Mouse (Mus musculus): ENCODE data around the gene Aldh3a1. TPM values are rescaled to one million over a fixed set of nuclear protein-coding genes. Genes with fewer than 3 reads are reported as not detected.
"Not testable (repeated sequence)": the region's sequence is repeated elsewhere in the genome, so short reads cannot be mapped to it uniquely, and the experiment has no call there.

The Aldh3a1 gene
- polyA plus RNA-seq, 1 experiment = 0.69 TPM

DNA sequence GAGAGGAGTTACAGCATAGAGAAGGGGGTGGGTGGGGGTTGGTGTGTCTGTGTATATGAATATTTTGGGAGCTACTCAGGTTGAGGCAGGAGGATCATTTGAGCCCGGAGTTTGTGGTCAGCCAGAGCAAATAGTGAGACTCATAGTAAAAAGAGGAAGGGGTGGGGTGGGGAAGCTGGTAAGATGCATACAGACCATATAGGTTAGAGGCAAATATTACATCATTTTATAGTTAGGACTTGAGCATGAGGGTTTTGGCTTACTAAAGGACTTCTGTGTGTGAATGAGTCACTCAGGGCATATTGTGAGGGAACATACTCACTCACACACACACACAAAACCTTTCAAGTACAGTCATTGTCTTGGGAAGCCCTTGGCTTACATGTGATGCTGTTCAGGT lies 31.0 kb upstream of the Aldh3a1 start:
- no peaks in the 10 kb centered on the region for H3K36me3 ChIP-seq (ENCODE audit: control insufficient read depth, insufficient read depth, low read length)
- H3K4me1 ChIP-seq (ENCODE audit: control insufficient read depth, insufficient read depth, insufficient read length) = peaks cover 4% of the 10 kb centered on the region; the same call in 1 of the 2 replicates
- WGBS = 30% methylated on average over 1 of the region's 1 CpGs
- no peak overlapping the region for H3K4me3 ChIP-seq (ENCODE audit: extremely low read depth, insufficient read depth, insufficient read length)
- no peak overlapping the region for H3K27ac ChIP-seq (ENCODE audit: insufficient read depth, low read length)
- no peaks in the 10 kb centered on the region for H3K27me3 ChIP-seq (ENCODE audit: control insufficient read depth, insufficient read depth, low read length)
- no peak for TF ChIP-seq CTCF (IDR thresholded peaks at IDR 0.05; ENCODE audit: extremely low read depth, insufficient read depth, insufficient read length, insufficient replicate concordance)
- no peak for TF ChIP-seq POLR2A (IDR thresholded peaks at IDR 0.05; ENCODE audit: low read depth, low read length)
- DNase-seq (ENCODE audit: low read depth in 1 of 2, low spot score in 2 of 2) = no peak

DNA sequence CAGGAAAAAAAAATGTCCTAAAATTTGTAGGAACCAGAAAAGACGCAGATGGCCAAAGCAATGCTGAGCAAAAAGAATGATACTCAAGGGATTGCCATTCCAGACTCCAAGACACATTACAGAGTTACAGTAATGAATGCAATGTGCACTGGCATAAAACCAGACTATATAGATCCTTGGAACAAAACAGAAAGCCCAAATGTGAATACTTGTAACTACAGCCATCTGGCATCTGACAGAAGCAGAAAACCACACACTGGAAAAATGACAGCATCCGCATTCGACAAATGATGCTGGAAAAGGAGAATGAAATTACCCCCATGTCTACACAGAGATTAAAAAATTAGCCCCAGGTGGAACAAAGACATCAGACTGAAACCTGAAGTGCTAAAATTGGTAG lies 27.0 kb upstream of the Aldh3a1 start:
- H3K27ac ChIP-seq (ENCODE audit: insufficient read depth, low read length) = no peak overlapping the region
- no peaks in the 10 kb centered on the region for H3K4me1 ChIP-seq (ENCODE audit: control insufficient read depth, insufficient read depth, insufficient read length)
- no peak overlapping the region for H3K4me3 ChIP-seq (ENCODE audit: extremely low read depth, insufficient read depth, insufficient read length)
- H3K36me3 ChIP-seq (ENCODE audit: control insufficient read depth, insufficient read depth, low read length) = no peaks in the 10 kb centered on the region
- WGBS = 95% methylated on average over 3 of the region's 3 CpGs
- DNase-seq (ENCODE audit: low read depth in 1 of 2, low spot score in 2 of 2) = no peak
- TF ChIP-seq CTCF (IDR thresholded peaks at IDR 0.05; ENCODE audit: extremely low read depth, insufficient read depth, insufficient read length, insufficient replicate concordance) = no peak
- no peak for TF ChIP-seq POLR2A (IDR thresholded peaks at IDR 0.05; ENCODE audit: low read depth, low read length)
- no peaks in the 10 kb centered on the region for H3K27me3 ChIP-seq (ENCODE audit: control insufficient read depth, insufficient read depth, low read length)

DNA sequence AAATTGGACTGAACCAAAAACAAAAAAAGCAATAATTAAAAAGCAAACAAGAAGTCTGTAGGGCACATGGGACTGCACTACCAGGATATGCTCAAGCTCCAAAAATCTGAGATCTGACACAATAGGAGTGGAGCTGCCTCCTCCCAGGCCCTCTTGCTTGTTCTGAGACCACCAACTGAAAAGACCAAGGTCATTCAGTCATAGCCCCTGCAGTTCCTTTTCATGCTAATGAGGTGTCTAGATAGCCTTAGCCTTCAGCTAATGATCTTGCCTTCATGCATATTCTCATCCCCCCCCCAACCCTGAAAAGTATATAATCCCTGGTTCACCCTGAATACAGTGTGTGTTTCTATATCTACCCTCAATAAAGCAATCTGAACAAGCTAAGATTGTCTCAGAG lies 25.7 kb upstream of the Aldh3a1 start:
- no peak for TF ChIP-seq POLR2A (IDR thresholded peaks at IDR 0.05; ENCODE audit: low read depth, low read length)
- Histone ChIP-seq H3K36me3 (ENCODE audit: control insufficient read depth, insufficient read depth, low read length) (no peaks in the 10 kb centered on the region), H3K27me3 (ENCODE audit: control insufficient read depth, insufficient read depth, low read length) (no peaks in the 10 kb centered on the region), H3K4me1 (ENCODE audit: control insufficient read depth, insufficient read depth, insufficient read length) (no peaks in the 10 kb centered on the region), H3K4me3 (ENCODE audit: extremely low read depth, insufficient read depth, insufficient read length) (no peak overlapping the region), H3K27ac (ENCODE audit: insufficient read depth, low read length) (no peak overlapping the region)
- DNase-seq (ENCODE audit: low read depth in 1 of 2, low spot score in 2 of 2) = no peak

DNA sequence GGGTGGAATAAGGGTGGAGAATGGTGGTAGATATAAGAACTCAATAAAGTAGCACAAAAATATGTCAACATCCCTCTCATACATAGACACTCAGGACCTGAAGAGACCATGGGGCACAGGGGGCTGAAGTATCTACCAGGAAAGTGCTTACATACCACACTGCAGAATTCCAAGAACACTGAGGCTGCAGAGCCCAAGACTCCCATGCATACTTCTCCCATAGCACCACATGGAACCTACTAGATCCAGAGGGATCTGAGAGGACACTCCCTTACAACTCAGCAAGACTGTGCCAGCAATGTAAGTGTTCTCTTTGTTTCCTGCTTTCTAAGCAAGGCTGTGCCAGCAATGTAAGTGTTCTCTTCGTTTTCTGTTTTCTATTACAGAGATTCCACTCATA lies 23.5 kb upstream of the Aldh3a1 start:
- 74% methylated on average over 1 of the region's 1 CpGs for WGBS
- Histone ChIP-seq H3K4me1 (ENCODE audit: control insufficient read depth, insufficient read depth, insufficient read length) (no peaks in the 10 kb centered on the region), H3K4me3 (ENCODE audit: extremely low read depth, insufficient read depth, insufficient read length) (no peak overlapping the region), H3K27ac (ENCODE audit: insufficient read depth, low read length) (no peak overlapping the region), H3K27me3 (ENCODE audit: control insufficient read depth, insufficient read depth, low read length) (no peaks in the 10 kb centered on the region), H3K36me3 (ENCODE audit: control insufficient read depth, insufficient read depth, low read length) (no peaks in the 10 kb centered on the region)
- DNase-seq (ENCODE audit: low read depth in 1 of 2, low spot score in 2 of 2) = no peak
- no peak for TF ChIP-seq POLR2A (IDR thresholded peaks at IDR 0.05; ENCODE audit: low read depth, low read length)
- TF ChIP-seq CTCF (IDR thresholded peaks at IDR 0.05; ENCODE audit: extremely low read depth, insufficient read depth, insufficient read length, insufficient replicate concordance) = no peak

DNA sequence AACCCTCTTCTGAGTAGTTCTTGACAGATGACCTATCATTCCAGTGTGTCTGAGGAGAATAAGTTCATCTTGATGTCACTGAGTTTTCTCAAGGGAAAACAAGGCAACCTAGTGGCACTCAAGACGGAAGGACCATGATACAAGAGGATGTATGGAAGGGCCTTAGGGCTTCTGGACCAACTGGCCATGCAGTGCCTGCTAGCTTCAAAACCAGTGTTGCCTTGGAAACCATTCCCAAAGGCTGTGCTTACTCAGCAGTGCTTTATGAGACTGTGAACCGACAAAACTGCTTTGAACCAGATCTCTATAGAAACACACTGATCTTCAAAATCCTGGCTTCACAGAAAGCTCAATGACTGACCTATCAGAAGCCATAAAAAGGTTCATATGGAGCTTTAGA lies 16.6 kb upstream of the Aldh3a1 start:
- WGBS = 85% methylated on average over 2 of the region's 2 CpGs
- Histone ChIP-seq H3K36me3 (ENCODE audit: control insufficient read depth, insufficient read depth, low read length) (no peaks in the 10 kb centered on the region), H3K4me3 (ENCODE audit: extremely low read depth, insufficient read depth, insufficient read length) (no peak overlapping the region), H3K4me1 (ENCODE audit: control insufficient read depth, insufficient read depth, insufficient read length) (no peaks in the 10 kb centered on the region), H3K27me3 (ENCODE audit: control insufficient read depth, insufficient read depth, low read length) (no peaks in the 10 kb centered on the region; the same call in 1 of the 2 replicates), H3K27ac (ENCODE audit: insufficient read depth, low read length) (no peak overlapping the region)
- no peak for DNase-seq (ENCODE audit: low read depth in 1 of 2, low spot score in 2 of 2)
- TF ChIP-seq CTCF (IDR thresholded peaks at IDR 0.05; ENCODE audit: extremely low read depth, insufficient read depth, insufficient read length, insufficient replicate concordance) (no peak), POLR2A (IDR thresholded peaks at IDR 0.05; ENCODE audit: low read depth, low read length) (no peak)

DNA sequence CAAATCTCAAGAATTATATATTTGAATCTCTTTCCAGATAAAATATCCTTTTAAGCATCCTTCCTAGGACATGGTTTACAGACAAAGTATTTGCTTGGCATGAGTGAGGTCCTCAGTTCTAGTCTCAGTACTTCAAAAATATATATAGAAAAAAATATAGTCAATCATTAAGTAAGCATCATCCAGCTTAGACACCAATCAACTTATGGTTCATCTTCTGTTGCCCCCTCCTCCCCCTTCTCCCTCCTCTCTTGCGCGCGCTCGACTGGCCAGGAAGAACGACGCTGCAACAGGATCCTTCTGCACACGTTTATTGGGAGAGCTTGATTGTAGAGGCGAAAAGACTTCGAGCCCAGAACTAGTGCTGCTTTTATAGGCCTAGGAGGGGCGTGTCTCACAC lies 15.2 kb upstream of the Aldh3a1 start:
- not testable (repeated sequence) for H3K27me3 ChIP-seq (ENCODE audit: control insufficient read depth, insufficient read depth, low read length); H3K36me3 ChIP-seq (ENCODE audit: control insufficient read depth, insufficient read depth, low read length); H3K4me1 ChIP-seq (ENCODE audit: control insufficient read depth, insufficient read depth, insufficient read length); H3K27ac ChIP-seq (ENCODE audit: insufficient read depth, low read length); H3K4me3 ChIP-seq (ENCODE audit: extremely low read depth, insufficient read depth, insufficient read length); DNase-seq (ENCODE audit: low read depth in 1 of 2, low spot score in 2 of 2)
- WGBS = 94% methylated on average over 7 of the region's 10 CpGs

DNA sequence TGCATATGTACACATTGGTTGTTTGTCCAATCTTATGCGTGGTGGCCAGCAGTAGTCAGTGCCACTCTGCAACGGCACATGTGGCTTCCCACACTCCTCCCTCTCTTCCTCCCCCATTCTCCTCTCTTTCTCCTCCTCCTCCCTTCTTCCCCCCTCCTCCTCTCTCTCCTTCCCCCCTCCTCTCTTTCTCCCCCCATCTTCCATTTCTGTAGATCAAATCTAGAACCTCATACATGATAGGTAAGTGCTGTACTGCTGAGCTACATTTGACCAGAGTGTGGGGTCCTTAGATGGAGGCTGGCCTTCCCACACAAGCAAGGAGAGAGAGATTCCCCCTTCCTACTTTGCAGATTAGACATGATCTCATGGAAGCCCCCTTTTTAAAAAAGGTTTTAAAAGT lies 14.6 kb upstream of the Aldh3a1 start:
- no peaks in the 10 kb centered on the region; the same call in 1 of the 2 replicates for H3K27me3 ChIP-seq (ENCODE audit: control insufficient read depth, insufficient read depth, low read length)
- no peak for DNase-seq (ENCODE audit: low read depth in 1 of 2, low spot score in 2 of 2)
- WGBS = 93% methylated on average over 2 of the region's 2 CpGs
- no peak overlapping the region for H3K27ac ChIP-seq (ENCODE audit: insufficient read depth, low read length)
- H3K4me1 ChIP-seq (ENCODE audit: control insufficient read depth, insufficient read depth, insufficient read length) = no peaks in the 10 kb centered on the region
- H3K4me3 ChIP-seq (ENCODE audit: extremely low read depth, insufficient read depth, insufficient read length) = no peak overlapping the region
- no peaks in the 10 kb centered on the region for H3K36me3 ChIP-seq (ENCODE audit: control insufficient read depth, insufficient read depth, low read length)
- no peak for TF ChIP-seq POLR2A (IDR thresholded peaks at IDR 0.05; ENCODE audit: low read depth, low read length)
- TF ChIP-seq CTCF (IDR thresholded peaks at IDR 0.05; ENCODE audit: extremely low read depth, insufficient read depth, insufficient read length, insufficient replicate concordance) = no peak
